Mouse (Mus musculus) stomach, postnatal 0 days (tissue): ENCODE measurements around the gene Rab1b.
A peak's percentile ranks its signal among the peaks of the same experiment; 100 is the strongest.

Source experiments
- CTCF ChIP-seq: IDR thresholded peaks from 2 replicates; pipeline ENCODE4 v1.5.1; 2016; ENCODE audit warnings: antibody characterized with exemption, low read depth, mild to moderate bottlenecking, moderate library complexity
- EP300 ChIP-seq: optimal IDR thresholded peaks from 2 replicates; pipeline ENCODE3; 2016; ENCODE audit warnings: antibody characterized with exemption

DNA sequence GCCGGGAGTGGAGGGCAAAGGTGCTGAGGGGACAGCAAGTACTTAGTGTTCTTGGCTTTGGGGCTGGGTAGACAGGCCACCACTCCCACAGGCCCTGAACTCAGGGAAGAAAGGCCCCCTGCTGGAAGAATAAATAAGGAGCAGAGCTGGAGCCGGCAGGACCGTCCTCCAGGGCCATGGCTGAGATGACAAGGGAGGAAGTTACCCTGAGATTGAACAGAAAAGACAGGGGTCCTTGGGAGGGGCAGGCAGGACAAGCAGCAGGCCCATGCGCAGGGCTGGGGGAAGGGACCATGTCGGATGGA is 1.4 kb upstream of the Rab1b start:
- TF ChIP-seq CTCF (peak; percentile 73), EP300 (no peak)
